Mouse (Mus musculus) stomach, embryonic 15.5 days (tissue): Measurements from ENCODE around the gene Nelfb. TPM values are rescaled to one million over a fixed set of nuclear protein-coding genes. Genes with fewer than 3 reads are reported as not detected.

ENCODE experiments used
- polyA plus RNA-seq: library from polyadenylated mRNA; unstranded; fragments of >200 nt; fragmentation: Nextera tagmentation; extraction: Ambion mirVana; gene quantifications from 2 replicates; pipeline ENCODE4 v1.2.1, GENCODE M21; 2015

Gene Nelfb
- polyA plus RNA-seq, 1 experiment from 2014 or later: 105 TPM

Other genes starting within 250 kb of the Nelfb start
- 23.1 and 24.0 TPM in 2 replicates for gene Dph7, start 249.1 kb downstream of the Nelfb start, polyA plus RNA-seq
- gene Mrpl41, start 236.4 kb downstream of the Nelfb start, polyA plus RNA-seq: 122 and 129 TPM in 2 replicates
- 8.6 TPM in 2 replicates for gene Pnpla7, start 235.5 kb downstream of the Nelfb start, polyA plus RNA-seq
- gene Nsmf, start 157.1 kb downstream of the Nelfb start, polyA plus RNA-seq: 59.8 and 63.7 TPM in 2 replicates
- 2.5 and 2.8 TPM in 2 replicates for gene Entpd8, start 131.2 kb downstream of the Nelfb start, polyA plus RNA-seq
- 11.4 and 16.1 TPM in 2 replicates for gene Noxa1, start 116.3 kb downstream of the Nelfb start, polyA plus RNA-seq
- gene Nrarp, start 30.7 kb downstream of the Nelfb start, polyA plus RNA-seq: 16.9 and 17.1 TPM in 2 replicates
- gene Tor4a, start 14.6 kb downstream of the Nelfb start, polyA plus RNA-seq: 15.5 and 17.2 TPM in 2 replicates
- gene Stpg3, start 3.1 kb upstream of the Nelfb start, polyA plus RNA-seq: 0.18 TPM in 1 of 2 replicates, not detected in the other
- gene Fam166a, start 7.3 kb upstream of the Nelfb start, polyA plus RNA-seq: 0.92 and 1.5 TPM in 2 replicates
- gene Tubb4b, start 13.2 kb upstream of the Nelfb start, polyA plus RNA-seq: 607 and 620 TPM in 2 replicates
- gene Slc34a3, start 22.9 kb upstream of the Nelfb start, polyA plus RNA-seq: 0.65 and 0.86 TPM in 2 replicates
- gene Rnf224, start 25.3 kb upstream of the Nelfb start, polyA plus RNA-seq: 0.10 and 0.13 TPM in 2 replicates
- gene Rnf208, start 30.8 kb upstream of the Nelfb start, polyA plus RNA-seq: 13.7 and 13.8 TPM in 2 replicates
- 7.9 and 22.2 TPM in 2 replicates for gene Cysrt1, start 31.0 kb upstream of the Nelfb start, polyA plus RNA-seq
- gene AL732309.1, start 35.4 kb upstream of the Nelfb start, polyA plus RNA-seq: 5.7 and 7.2 TPM in 2 replicates
- 24.4 and 25.1 TPM in 2 replicates for gene Tmem203, start 44.0 kb upstream of the Nelfb start, polyA plus RNA-seq
- gene Tprn, start 51.1 kb upstream of the Nelfb start, polyA plus RNA-seq: 16.8 and 17.7 TPM in 2 replicates
- 209 TPM in 2 replicates for gene Ssna1, start 60.9 kb upstream of the Nelfb start, polyA plus RNA-seq
- gene Anapc2, start 61.0 kb upstream of the Nelfb start, polyA plus RNA-seq: 108 and 114 TPM in 2 replicates
- not detected in 2 replicates for gene Tmem210, start 76.7 kb upstream of the Nelfb start, polyA plus RNA-seq
- gene Lrrc26, start 78.4 kb upstream of the Nelfb start, polyA plus RNA-seq: 4.4 and 6.9 TPM in 2 replicates
- 1.3 and 1.9 TPM in 2 replicates for gene Grin1, start 107.7 kb upstream of the Nelfb start, polyA plus RNA-seq
- 46.4 and 54.6 TPM in 2 replicates for gene Man1b1, start 120.8 kb upstream of the Nelfb start, polyA plus RNA-seq
- gene Dpp7, start 144.9 kb upstream of the Nelfb start, polyA plus RNA-seq: 21.5 and 22.6 TPM in 2 replicates
- gene Uap1l1, start 154.2 kb upstream of the Nelfb start, polyA plus RNA-seq: 41.1 and 46.1 TPM in 2 replicates
- gene Sapcd2, start 160.8 kb upstream of the Nelfb start, polyA plus RNA-seq: 37.6 and 41.7 TPM in 2 replicates
- 10.1 and 13.0 TPM in 2 replicates for gene Entpd2, start 184.4 kb upstream of the Nelfb start, polyA plus RNA-seq
- 47.0 and 49.6 TPM in 2 replicates for gene Npdc1, start 187.9 kb upstream of the Nelfb start, polyA plus RNA-seq
- gene Fut7, start 211.8 kb upstream of the Nelfb start, polyA plus RNA-seq: 0.17 and 0.30 TPM in 2 replicates
- 3.9 and 4.8 TPM in 2 replicates for gene Abca2, start 217.2 kb upstream of the Nelfb start, polyA plus RNA-seq
- 11.9 and 26.5 TPM in 2 replicates for gene Clic3, start 245.3 kb upstream of the Nelfb start, polyA plus RNA-seq
- gene Paxx, start 249.6 kb upstream of the Nelfb start, polyA plus RNA-seq: 35.3 and 37.4 TPM in 2 replicates